Mouse (Mus musculus): ENCODE data around the gene D5Ertd579e.

D5Ertd579e gene

DNA sequence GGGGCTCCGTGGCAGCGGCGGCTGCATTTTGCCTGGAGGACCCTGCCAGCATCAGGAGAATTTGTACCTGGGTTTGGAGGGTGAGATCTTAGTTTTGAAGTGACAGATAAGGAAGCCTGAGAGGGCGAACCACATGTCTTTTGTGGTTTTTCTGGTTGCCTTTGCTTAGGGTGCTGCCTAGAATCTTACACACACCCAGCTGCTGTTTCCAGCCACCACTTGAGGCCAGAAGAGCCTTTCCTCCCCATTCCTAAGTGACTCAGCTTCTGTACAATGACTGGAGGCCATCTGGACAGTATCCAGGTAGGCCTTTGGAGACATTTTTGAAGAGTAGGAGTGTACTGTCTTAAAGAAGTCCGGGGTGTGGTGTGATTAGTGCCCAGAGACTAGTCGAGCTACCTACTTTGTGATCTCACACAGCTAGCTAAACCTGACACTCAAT is 26.6 kb upstream of the D5Ertd579e start:
- in situ Hi-C loops (cut with MboI, MseI): no loop called here

DNA sequence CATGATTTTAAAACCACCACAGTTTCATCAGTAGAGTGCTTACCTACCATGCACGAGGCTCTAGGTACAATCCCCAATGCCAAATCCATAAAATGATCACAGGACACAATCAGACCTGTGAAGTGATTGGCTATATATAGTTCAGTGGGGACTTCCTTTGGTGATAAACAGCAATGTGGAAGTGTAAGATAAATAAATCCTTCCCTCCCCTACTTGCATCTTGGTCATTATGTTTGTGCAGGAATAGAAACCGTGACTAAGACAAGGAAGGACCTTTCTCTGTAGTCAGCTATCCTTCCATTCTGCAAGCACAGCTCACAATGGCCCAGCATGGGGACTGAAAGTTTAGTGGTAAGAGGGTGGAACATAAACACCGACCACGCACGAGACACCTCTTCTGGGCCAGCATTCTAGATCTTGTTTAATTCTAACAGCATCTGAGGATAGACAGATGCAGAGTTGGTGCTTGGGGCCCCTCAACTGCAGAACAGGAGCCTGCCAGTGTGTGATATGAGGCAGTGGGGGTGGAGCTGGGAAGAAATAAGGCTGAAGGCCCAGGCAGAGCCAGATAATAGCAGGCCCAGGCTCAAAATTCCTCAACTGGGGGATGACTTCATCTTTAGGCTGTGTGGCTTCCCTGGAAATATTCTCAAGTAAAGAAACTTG is 25.0 kb upstream of the D5Ertd579e start:
- in situ Hi-C loops (cut with MboI, MseI): no loop called here

GRCm38 (mm10) chr5:36720219-36720618 is 24.4 kb upstream of the D5Ertd579e start:
- in situ Hi-C loops (cut with MboI, MseI): no loop called here

GRCm38 (mm10) chr5:36719601-36720000 is 23.8 kb upstream of the D5Ertd579e start:
- in situ Hi-C loops (cut with MboI, MseI): loop anchor here (10.0 kb wide), 1 partner anchor 95 kb away; no protein-coding TSS in a partner anchor

DNA sequence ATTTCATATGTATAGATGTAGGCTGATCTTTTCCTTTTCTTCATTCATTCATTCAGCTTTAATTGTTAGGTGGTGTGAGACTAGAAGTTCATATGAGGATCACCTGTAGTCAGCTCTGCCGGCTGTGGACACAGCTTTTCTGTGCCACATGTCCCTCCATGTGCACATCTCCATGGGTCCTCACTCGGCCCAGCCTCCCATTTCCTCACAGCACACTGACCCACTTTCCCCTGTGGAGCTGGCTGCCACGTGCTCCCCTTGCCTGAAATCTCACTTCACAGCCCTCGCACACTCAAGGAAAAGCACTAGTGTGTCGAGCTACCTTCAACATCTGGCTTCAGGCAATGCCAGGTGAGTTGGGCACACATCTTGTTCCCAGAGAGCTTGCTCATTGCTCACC is 23.3 kb upstream of the D5Ertd579e start:
- in situ Hi-C loops (cut with MboI, MseI): loop anchor here (10.0 kb wide), 1 partner anchor 94 kb away; no protein-coding TSS in a partner anchor

GRCm38 (mm10) chr5:36717889-36718288 is 22.1 kb upstream of the D5Ertd579e start:
- in situ Hi-C loops (cut with MboI, MseI): loop anchor here (10.0 kb wide), 1 partner anchor 93 kb away; no protein-coding TSS in a partner anchor

GRCm38 (mm10) chr5:36716816-36717215 is 21.0 kb upstream of the D5Ertd579e start:
- in situ Hi-C loops (cut with MboI, MseI): loop anchor here (10.0 kb wide), 1 partner anchor 92 kb away; no protein-coding TSS in a partner anchor

DNA sequence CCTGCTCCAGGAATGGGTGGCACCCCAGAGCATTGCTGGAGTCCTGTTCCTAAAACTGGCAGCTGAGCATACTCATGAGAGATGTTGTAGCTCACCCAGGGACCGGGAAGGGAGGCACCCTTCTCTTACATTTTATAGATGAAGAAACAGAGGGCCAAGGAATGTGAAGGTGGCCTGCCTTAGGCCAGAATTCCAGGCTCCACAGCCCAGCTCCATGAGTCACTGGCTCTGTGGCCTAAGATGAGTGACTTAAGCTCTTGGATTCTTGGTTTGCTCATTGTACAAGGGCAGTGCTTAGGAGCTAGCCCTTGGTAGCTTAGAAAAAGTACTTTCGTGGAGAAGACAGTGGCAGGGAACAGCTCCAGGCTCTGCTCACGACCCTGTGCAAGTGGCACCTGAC is 19.0 kb upstream of the D5Ertd579e start:
- in situ Hi-C loops (cut with MboI, MseI): loop anchor here (10.0 kb wide), 1 partner anchor 90 kb away; no protein-coding TSS in a partner anchor

DNA sequence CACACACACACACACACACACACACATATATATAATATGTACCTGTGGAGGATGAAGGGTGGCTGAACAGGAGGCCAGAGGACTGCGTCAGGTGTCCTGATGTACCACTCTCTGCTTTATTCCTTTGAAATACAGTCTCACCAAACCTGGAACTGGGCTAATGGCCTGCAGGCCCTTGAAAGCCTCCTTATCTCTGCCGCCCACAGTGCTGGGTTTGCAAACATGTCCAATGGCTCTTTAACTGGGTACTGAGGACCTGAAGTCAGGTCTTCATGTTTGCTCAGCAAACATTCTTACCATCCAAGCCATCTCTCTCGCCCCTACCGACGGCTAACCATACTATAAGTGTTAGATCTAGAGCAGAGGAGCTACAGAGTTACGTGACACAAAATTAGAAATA is 17.9 kb upstream of the D5Ertd579e start:
- in situ Hi-C loops (cut with MboI, MseI): loop anchor here (10.0 kb wide), 1 partner anchor 89 kb away; no protein-coding TSS in a partner anchor

- in situ Hi-C loops (cut with MboI, MseI): loop anchor here (10.0 kb wide), 1 partner anchor 88 kb away; no protein-coding TSS in a partner anchor
Observed at GRCm38 (mm10) chr5:36712553-36713534, 17.0 kb upstream of the D5Ertd579e start.

- in situ Hi-C loops (cut with MboI, MseI): loop anchor here (10.0 kb wide), 1 partner anchor 87 kb away; no protein-coding TSS in a partner anchor
Observed at GRCm38 (mm10) chr5:36711863-36712262, 16.0 kb upstream of the D5Ertd579e start.

GRCm38 (mm10) chr5:36705792-36706191 is 10.0 kb upstream of the D5Ertd579e start:
- in situ Hi-C loops (cut with MboI, MseI): no loop called here

- in situ Hi-C loops (cut with MboI, MseI): no loop called here
Observed at GRCm38 (mm10) chr5:36705390-36705789, 9.6 kb upstream of the D5Ertd579e start.

GRCm38 (mm10) chr5:36704684-36705083 is 8.9 kb upstream of the D5Ertd579e start:
- in situ Hi-C loops (cut with MboI, MseI): no loop called here

DNA sequence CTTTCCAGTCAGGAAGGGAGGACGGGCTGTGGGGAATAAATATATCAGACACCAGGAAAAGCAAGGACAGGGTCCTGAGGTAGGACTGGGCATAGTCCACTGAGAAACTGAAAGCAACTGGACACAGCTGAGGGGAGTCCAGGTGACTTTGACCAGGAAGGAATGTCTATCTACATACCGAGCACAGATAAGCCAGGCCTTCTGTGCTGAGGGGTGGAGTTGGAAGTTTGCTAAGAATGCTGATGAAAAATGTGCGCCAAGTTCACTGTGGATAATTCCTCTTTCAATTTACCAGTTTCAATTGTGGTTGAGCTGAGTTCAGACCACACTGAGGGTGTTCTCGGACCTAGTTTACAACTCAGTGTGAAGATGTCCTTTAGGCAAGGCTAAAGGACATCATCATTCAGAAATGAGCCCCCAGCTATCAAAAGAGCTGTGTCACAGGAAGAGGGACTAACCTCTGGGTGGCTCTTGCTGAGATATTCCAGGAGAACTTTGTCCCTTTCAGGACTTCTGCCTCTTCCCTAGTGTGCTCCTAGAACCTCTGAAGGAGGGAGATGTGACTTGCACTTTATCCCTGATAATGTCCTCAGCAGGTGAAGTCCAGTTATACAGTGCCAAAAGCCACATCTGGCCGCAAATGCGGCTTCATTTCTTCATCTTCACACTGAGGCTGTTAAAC is 5.3 kb upstream of the D5Ertd579e start:
- in situ Hi-C loops (cut with MboI, MseI): no loop called here

- in situ Hi-C loops (cut with MboI, MseI): loop anchor here (5.0 kb wide), 1 partner anchor 39 kb away; no protein-coding TSS in a partner anchor
Observed at GRCm38 (mm10) chr5:36698689-36699088, 2.9 kb upstream of the D5Ertd579e start.

DNA sequence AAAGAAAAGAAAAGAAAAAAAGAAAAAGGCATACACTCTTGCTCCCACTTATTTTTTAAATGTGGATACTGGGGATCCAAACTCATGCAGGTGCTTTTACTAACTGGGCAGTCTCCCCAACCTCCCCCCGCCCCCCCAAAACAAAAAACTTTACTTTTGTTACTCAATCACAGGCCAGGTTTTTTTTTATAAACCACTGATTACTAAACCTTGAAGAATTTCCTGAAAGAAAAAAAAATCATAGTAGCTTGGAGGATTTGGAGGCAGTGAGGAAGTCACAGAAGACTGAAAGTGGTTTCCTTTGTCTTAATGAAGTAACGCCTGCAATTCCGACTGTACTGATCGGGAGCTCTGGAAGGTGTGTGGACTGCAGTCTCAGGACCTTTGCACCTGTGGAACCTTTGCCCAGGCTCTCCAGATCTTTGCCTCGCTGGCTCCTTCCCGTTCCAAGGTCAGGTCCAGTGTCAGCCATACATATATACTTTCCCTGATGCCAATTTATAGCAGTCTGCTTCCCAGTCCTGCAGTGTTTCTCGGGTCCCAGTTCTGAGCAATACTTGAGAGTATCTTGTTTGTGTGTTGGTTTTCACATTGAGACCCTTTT is 2.3 kb upstream of the D5Ertd579e start:
- in situ Hi-C loops (cut with MboI, MseI): loop anchor here (5.0 kb wide), 1 partner anchor 39 kb away; no protein-coding TSS in a partner anchor

DNA sequence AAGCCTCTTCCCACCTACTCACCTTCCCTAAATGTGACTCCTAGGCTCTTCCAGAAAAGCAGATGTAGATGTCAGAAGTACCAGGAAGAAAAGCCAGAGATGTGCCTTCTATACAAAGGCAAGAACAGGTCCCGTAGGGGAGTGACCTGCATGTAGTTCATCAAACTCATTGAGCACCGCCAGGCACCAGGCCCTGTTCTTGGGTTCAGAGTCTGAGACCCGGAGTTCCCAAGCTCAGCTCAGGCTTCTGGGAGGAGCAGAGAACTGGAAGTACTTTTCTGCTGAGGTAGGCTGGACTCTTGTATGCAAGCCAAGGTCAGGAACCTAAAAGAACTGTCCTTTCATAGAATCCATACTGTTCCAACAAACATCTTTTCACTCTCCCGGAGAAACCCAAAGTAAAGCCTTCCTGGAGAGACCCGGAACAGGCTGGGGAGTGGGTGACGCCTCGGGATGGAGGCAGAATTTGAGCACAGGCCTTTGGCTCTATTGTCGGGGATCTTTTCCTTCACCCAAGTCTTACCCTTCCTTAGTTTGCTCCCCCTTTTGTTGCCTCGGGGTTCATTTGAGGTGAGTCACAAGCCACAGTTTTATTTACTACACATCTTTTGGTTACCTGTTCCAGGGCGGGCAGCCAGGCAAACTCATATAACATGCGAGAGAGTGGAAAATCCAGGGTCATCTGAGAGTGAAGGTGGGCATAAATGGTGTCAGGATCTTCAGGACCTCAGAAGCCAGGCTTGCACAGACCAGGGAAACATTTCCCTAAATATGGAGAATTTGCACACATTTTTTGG is 878 bp upstream of the D5Ertd579e start:
- in situ Hi-C loops (cut with MboI, MseI): loop anchor here (5.0 kb wide), 1 partner anchor 41 kb away; no protein-coding TSS in a partner anchor

DNA sequence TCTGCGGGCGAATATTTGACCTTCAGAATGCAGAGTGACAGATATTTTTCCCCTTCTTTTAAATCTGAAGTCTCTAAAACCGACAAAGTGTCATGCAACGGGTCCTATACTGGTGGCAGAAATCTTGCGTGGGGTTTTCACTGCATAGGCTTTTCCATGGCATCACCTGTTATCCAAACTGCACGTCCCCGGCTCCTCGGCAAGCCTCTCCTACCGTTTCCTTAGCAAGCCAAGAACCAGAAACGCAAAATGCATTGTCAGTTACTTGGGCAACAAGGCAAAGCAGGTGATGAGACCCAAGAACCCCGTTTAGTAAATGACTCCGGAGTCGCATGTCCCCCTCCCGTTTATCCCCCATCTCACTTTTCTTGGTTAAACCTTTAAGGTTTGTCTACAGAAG is 819 bp downstream of the D5Ertd579e start:
- in situ Hi-C loops (cut with MboI, MseI): loop anchor here (5.0 kb wide), 1 partner anchor 42 kb away; no protein-coding TSS in a partner anchor

- in situ Hi-C loops (cut with MboI, MseI): no loop called here
Observed at GRCm38 (mm10) chr5:36693651-36694050, 2.2 kb downstream of the D5Ertd579e start.

Data from T-helper 2 cell (primary cell).